Mouse (Mus musculus): ENCODE data around the gene Atp6v0a4.

GRCm38 (mm10) chr6:38162825-38163504 lies 38.6 kb upstream of the Atp6v0a4 start:
- TF ChIP-seq CTCF (IDR thresholded peaks at IDR 0.05; ENCODE audit: borderline replicate concordance, insufficient read depth, low read depth, low read length), result no peak
- TF ChIP-seq POLR2A (IDR thresholded peaks at IDR 0.05; ENCODE audit: borderline replicate concordance, insufficient read depth, low read length), result no peak
